Mouse (Mus musculus): ENCODE measurements around the gene Spsb2. TPM values are rescaled to one million over a fixed set of nuclear protein-coding genes. Genes with fewer than 3 reads are reported as not detected.
"Not testable (repeated sequence)": the region's sequence is repeated elsewhere in the genome, so short reads cannot be mapped to it uniquely, and the experiment has no call there.

Gene Spsb2
- total RNA-seq, 4 experiments from 2014 or later: 1.9 to 4.1 (median 2.9) TPM

- no peak for DNase-seq (ENCODE audit: low spot score in 2 of 2)
Observed at GRCm38 (mm10) chr6:124816611-124817010, 8.2 kb downstream of the Spsb2 start.

DNA sequence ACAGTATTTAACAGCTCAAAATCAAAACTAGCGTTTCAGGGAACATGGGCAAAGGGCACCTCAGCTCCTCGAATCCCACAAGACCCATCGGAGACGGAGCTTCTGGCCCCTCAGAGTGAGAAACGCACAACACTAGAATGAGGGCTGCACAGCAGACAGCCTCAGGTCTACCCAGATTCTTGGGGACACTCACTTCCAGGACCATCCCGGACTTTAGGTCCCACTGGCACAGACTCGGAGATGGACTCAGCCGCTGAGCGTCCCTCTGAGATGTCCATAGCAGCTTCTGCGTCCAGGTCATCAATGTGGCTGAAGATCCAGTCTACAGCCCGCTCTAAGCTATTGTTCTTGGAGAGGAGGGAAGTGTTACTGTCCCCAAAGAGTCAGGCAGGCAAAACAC, 8.7 kb downstream of the Spsb2 start:
- DNase-seq (ENCODE audit: low spot score in 2 of 2): no peak

GRCm38 (mm10) chr6:124817563-124817962, 9.1 kb downstream of the Spsb2 start:
- DNase-seq (ENCODE audit: low spot score in 2 of 2): no peak

DNA sequence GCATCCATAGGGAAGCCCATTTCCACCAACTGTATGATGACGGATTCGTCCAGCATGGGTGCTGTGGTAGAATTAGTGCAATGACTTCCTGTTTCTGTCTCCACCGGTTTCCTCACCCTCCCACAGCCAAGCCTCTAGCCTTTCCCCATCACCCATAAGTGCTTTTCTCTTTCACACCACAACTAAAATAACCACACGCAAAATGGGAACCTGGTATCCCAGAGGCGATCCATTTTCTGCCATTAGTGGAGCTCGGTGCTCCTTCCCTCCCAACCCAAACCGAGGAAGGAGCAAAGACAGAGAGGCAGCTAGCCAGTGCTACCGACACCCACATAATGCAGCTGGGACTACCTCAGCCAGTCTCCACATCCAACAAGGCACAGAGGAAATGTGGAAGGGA, 9.5 kb downstream of the Spsb2 start:
- DNase-seq (ENCODE audit: low spot score in 2 of 2): no peak

- no peak for DNase-seq (ENCODE audit: low spot score in 2 of 2)
Observed at GRCm38 (mm10) chr6:124820891-124821290, 12.4 kb downstream of the Spsb2 start.

- no peak for DNase-seq (ENCODE audit: low spot score in 2 of 2)
Observed at GRCm38 (mm10) chr6:124822049-124822448, 13.6 kb downstream of the Spsb2 start.

- no peak for DNase-seq (ENCODE audit: low spot score in 2 of 2)
Observed at GRCm38 (mm10) chr6:124828101-124828592, 19.7 kb downstream of the Spsb2 start.

DNA sequence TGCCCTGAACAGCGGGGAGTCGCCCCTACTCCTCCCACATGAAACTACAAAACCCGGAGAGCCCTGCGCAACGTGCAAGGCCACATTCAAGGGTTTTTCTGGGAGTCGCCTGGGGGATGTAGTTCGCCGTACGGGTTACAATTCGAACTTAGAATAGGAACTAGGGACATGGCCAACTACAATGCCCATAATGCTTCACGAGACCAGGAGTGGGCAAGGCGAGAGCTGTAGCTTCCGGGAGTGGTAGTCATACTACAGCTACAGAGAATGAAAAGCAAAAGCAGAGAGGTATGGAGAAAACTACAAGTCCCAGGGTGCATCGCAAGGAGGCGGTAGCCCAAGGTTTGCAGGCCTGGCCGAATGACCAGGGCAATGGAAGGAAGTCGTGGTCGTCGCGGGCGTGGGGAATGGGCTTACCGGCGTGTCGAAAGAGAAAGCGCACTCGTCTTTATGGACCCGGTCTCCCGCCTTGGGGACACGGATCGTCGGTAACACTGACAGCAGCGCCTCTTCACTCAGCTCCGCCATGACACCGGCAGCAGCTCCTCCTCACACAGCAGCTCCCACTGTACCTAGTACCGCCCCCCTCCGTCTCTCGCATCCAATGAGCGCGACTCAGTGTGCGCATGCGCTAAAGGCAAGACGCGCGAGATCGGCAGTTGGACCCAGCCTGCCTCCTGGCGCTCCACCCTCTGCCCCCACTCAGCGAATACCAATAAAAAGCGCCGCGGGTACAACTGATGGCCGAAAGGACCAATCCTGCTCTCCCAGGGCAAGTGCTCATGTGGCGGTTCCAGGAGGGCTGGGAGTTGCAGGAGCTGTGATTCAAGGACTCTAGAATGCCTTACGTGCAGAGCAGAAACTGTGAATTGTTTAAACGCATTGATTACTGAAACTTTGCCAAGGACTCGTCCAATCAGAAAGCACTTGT, 20.7 kb downstream of the Spsb2 start, which contains the start of the genes Usp5 and Cdca3:
Gene Usp5 (minus strand): TSS at position 617 of the 931 bp plus-strand sequence.
Gene Cdca3 (plus strand): TSS at position 680 of the 931 bp plus-strand sequence.
- DNase-seq (ENCODE audit: low spot score in 2 of 2): peak; percentile 98 to 99

GRCm38 (mm10) chr6:124829799-124830700, 21.6 kb downstream of the Spsb2 start:
- peak; percentile 89 to 91 for DNase-seq (ENCODE audit: low spot score in 2 of 2)

- DNase-seq (ENCODE audit: low spot score in 2 of 2): not testable (repeated sequence)
Observed at GRCm38 (mm10) chr6:124831199-124831598, 22.7 kb downstream of the Spsb2 start.

- no peak for DNase-seq (ENCODE audit: low spot score in 2 of 2)
Observed at GRCm38 (mm10) chr6:124831649-124832048, 23.2 kb downstream of the Spsb2 start.

DNA sequence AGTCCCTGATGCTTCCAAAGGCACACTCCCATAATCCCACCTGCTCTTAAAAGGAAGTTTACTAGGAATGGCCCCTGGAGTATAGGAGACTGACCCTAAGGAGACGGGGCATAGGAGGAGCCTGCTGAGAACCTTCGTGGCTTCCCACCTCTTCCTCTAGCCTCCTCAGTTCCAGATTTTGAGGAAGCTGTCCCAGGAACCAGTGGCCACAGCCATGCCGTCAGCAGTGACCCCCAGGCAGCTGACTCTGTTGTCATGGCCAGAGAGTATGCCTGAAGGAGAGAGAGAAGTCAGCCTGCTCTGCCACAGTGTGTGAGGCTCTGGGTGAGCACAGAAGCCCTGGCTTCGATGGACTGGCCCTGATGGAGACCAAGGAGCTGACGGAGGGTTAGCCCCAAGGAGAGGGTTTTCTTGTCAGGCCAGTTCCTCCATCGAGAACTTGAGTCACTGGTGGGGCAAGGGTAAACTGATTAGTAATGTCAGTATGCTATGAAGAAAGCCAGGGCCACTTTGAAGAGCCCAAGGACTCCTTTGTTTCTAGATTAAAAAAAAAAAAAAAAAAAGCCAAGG, 26.1 kb downstream of the Spsb2 start:
- no peak for DNase-seq (ENCODE audit: low spot score in 2 of 2)

DNA sequence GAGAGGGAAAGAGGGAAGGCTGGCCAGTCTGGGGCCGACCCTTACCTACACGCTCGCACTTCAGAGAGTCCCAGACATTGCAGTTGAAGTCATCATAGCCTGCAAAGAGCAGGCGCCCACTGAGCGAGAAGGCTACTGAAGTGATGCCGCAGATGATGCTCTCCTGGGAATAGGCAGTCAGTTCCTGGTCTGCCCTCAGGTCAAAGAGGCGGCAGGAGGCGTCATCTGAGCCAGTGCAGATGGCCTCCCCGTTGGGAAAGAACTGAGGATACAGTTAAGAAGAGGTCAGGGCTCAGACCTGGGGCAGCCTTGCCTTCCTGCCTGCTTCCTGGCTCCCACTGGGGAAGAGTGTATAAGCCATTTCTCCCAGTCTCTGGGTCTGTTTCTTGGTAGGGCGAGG, 27.1 kb downstream of the Spsb2 start:
- DNase-seq (ENCODE audit: low spot score in 2 of 2): no peak

DNA sequence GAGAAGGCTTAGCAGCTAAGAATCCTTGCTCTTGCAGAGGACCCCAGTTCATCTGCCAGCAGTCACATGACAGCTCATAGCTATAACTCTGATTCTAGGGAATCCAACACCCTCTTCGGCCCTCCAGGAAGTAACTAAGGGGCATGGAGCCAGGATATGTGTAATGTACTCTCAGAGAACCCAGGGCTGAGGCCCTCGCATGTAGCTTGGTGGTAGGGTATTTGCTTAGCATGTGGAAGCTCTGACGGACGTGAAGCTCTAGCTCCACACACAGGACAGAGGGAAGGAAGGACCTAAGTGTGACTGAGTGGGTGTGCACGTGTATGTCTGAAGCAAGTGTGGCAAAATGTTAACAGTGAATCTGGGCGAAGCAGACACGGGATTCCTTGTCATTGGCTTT, 27.9 kb downstream of the Spsb2 start:
- DNase-seq (ENCODE audit: low spot score in 2 of 2): no peak

GRCm38 (mm10) chr6:124839805-124840204, 31.3 kb downstream of the Spsb2 start:
- peak; percentile 20 to 65 for DNase-seq (ENCODE audit: low spot score in 2 of 2)

DNA sequence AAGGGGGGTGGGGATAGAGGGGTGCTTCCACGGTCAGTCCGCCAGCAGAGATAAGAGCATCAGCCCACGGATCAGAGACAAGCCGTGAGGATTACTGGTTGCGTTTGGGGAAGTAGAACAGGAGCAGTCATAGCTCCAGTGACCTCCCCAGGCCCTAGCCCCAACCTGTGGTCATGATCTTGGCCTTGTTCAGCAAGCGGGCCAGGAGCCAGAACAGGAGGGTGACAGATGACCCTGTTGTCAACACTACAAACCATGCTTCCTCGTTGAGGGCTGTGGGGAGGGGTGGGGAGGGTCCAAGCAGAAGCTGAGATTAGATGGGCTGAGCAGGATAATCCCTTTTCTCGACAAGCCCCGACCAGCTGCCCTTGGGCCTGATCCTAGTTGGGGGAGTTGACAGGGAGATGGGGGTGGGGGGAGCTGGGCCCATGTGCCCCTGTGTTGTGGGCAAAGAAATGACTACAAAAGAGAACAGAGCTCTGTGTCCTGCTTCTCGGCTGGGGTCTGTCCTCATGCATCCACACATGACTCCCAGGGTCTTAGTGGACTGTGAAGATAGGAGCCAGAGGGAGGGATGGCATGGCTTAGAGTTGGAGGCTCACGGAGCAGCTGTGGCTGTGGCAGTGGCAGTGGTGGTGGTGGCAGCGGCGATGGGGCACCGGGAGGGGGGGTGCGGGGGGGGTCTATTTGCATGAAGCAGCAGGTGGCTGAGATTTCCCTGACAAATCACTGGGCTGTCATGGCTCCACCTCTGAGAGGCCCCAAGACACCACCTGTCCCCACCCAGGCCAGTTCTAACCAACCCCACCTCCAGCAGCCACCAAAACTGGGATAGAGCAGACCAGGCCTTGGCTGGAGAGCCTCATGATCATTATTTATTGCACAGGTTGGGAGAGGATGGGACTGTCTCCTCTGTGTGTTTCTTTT, 32.0 kb downstream of the Spsb2 start, which contains the start of gene Gnb3:
Gene Gnb3 (minus strand): TSS at position 35 of the 927 bp plus-strand sequence.
- no peak for DNase-seq (ENCODE audit: low spot score in 2 of 2)

- DNase-seq (ENCODE audit: low spot score in 2 of 2): peak; percentile 79 to 83
Observed at GRCm38 (mm10) chr6:124847305-124847704, 38.8 kb downstream of the Spsb2 start.

DNA sequence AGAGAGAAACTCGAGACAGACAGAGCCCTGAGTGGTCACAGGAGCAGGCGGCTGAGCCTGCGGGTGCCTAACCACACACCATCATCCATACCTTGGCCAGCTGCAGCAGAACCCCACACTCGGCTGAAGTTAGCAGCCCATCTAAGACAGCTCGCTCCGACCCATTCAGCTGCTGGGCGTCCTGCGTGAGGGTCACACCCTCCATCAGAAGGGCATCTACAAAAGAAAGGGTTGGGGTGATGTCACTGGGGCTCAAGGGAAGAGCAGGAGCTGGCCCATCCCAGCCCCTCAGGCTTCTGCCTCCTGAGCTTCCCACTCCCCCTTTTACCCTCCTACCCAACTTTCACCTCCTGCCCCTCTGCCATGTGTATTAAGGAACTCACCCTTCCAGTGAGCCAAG, 42.1 kb downstream of the Spsb2 start:
- no peak for DNase-seq (ENCODE audit: low spot score in 2 of 2)

- no peak for DNase-seq (ENCODE audit: low spot score in 2 of 2)
Observed at GRCm38 (mm10) chr6:124854647-124855046, 46.2 kb downstream of the Spsb2 start.

GRCm38 (mm10) chr6:124856321-124856720, 47.9 kb downstream of the Spsb2 start:
- DNase-seq (ENCODE audit: low spot score in 2 of 2): no peak

All from gastrocnemius, adult 8-10 months (tissue).